In the genomic region with DNA sequence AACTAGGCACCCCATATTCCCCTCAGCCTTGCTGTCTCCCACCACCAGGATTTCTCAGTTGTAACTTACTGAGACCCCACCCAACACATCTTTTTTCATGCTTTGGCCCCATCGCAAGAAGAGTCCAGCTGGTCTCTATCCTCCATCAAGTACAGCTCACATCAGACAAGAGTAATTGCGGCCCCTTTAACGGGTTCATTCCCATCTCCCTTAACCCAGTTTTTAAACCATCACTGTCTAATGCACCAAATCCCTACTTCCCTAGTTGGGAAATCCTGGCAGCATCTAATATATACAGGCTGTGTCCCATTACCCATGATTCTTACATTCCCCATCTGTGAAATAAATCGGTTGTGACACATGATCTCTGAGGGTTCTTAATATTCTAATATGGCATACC, we compare ENCODE assay signal across 25 mouse cellular contexts.
A peak's percentile ranks its signal among the peaks of the same experiment; 100 is the strongest.
DNase-seq lines count a peak whose midpoint lies in the region; ATAC-seq lines count a peak whose summit lies in the region.
"Had no signal": no experiment of that assay in that cellular context is flagged by ENCODE, and none has a peak within 500 bp of the region (broad histone marks: within the 10 kb centered on the region; RNA-seq: fewer than 3 reads in every experiment).

No protein-coding gene starts in this region.

- no peaks in the 10 kb centered on the region for H3K9me3 ChIP-seq in intestine, embryonic 14.5 days (ENCODE audit: control insufficient read depth, low read length)
- no peaks in the 10 kb centered on the region for H3K9me3 ChIP-seq in intestine, embryonic 16.5 days (ENCODE audit: control insufficient read depth, low read length)
- no peaks in the 10 kb centered on the region for H3K9me3 ChIP-seq in lung, embryonic 15.5 days
- H3K9me3 ChIP-seq in limb, embryonic 10.5 days (replicated peaks): no peaks in the 10 kb centered on the region
- H3K9me3 ChIP-seq in stomach, embryonic 14.5 days (ENCODE audit: control insufficient read depth, low read depth, low read length): no peaks in the 10 kb centered on the region
- no peaks in the 10 kb centered on the region for H3K9me3 ChIP-seq in midbrain, embryonic 16.5 days (replicated peaks; ENCODE audit: control insufficient read depth, low read length, poor library complexity, severe bottlenecking)
- H3K9me3 ChIP-seq: embryonic facial prominence, embryonic 15.5 days; heart, embryonic 12.5 days; hindbrain, embryonic 10.5 days; limb, embryonic 13.5 days; liver, embryonic 13.5 days had no signal

- no peak overlapping the region for H3K4me2 ChIP-seq in intestine, embryonic 14.5 days (ENCODE audit: low read length)
- no peak overlapping the region for H3K4me2 ChIP-seq in intestine, embryonic 16.5 days (ENCODE audit: low read depth, low read length)
- no peak overlapping the region for H3K4me2 ChIP-seq in lung, embryonic 15.5 days
- no peak overlapping the region for H3K4me2 ChIP-seq in stomach, embryonic 14.5 days (replicated peaks; ENCODE audit: low read depth, low read length)
- H3K4me2 ChIP-seq in midbrain, embryonic 16.5 days (ENCODE audit: low read length): no peak overlapping the region
- H3K4me2 ChIP-seq: embryonic facial prominence, embryonic 15.5 days; heart, embryonic 12.5 days; limb, embryonic 13.5 days; liver, embryonic 13.5 days; midbrain, embryonic 11.5 days had no signal

- no peak overlapping the region for H3K4me3 ChIP-seq in intestine, embryonic 14.5 days (ENCODE audit: low read depth, low read length)
- H3K4me3 ChIP-seq in intestine, embryonic 16.5 days (ENCODE audit: low read length): no peak overlapping the region
- no peak overlapping the region for H3K4me3 ChIP-seq in lung, embryonic 15.5 days
- H3K4me3 ChIP-seq in limb, embryonic 10.5 days: no peak overlapping the region
- no peak overlapping the region for H3K4me3 ChIP-seq in stomach, embryonic 14.5 days (ENCODE audit: low read depth, low read length)
- H3K4me3 ChIP-seq in midbrain, embryonic 16.5 days (ENCODE audit: low read depth, low read length): no peak overlapping the region
- H3K4me3 ChIP-seq: embryonic facial prominence, embryonic 15.5 days; heart, embryonic 12.5 days; hindbrain, embryonic 10.5 days; limb, embryonic 13.5 days; liver, embryonic 13.5 days had no signal

- H3K9ac ChIP-seq in intestine, embryonic 14.5 days (ENCODE audit: low read length): no peak overlapping the region
- H3K9ac ChIP-seq in intestine, embryonic 16.5 days (ENCODE audit: low read depth, low read length): no peak overlapping the region
- H3K9ac ChIP-seq in lung, embryonic 15.5 days: no peak overlapping the region
- H3K9ac ChIP-seq in stomach, embryonic 14.5 days (replicated peaks; ENCODE audit: low read depth, low read length): no peak overlapping the region
- H3K9ac ChIP-seq in midbrain, embryonic 16.5 days (ENCODE audit: low read depth, low read length): no peak overlapping the region
- H3K9ac ChIP-seq: embryonic facial prominence, embryonic 15.5 days; heart, embryonic 12.5 days; limb, embryonic 13.5 days; liver, embryonic 13.5 days had no signal

- no peak overlapping the region for H3K27ac ChIP-seq in intestine, embryonic 14.5 days (ENCODE audit: low read depth)
- no peak overlapping the region for H3K27ac ChIP-seq in intestine, embryonic 16.5 days (ENCODE audit: low read length)
- peak overlapping the region; percentile 76 for H3K27ac ChIP-seq in lung, embryonic 15.5 days
- H3K27ac ChIP-seq in limb, embryonic 10.5 days: peak overlapping the region; percentile 30; the same call in 1 of the 2 replicates
- H3K27ac ChIP-seq in stomach, embryonic 14.5 days (ENCODE audit: low read length): no peak overlapping the region
- no peak overlapping the region for H3K27ac ChIP-seq in midbrain, embryonic 16.5 days (ENCODE audit: low read length)
- H3K27ac ChIP-seq: embryonic facial prominence, embryonic 15.5 days; hindbrain, embryonic 10.5 days; hindbrain, postnatal 0 days; limb, embryonic 13.5 days; liver, embryonic 13.5 days had no signal

- WGBS in intestine, embryonic 14.5 days: 63% methylated on average over 4 of the region's 4 CpGs
- 63% methylated on average over 4 of the region's 4 CpGs for WGBS in intestine, embryonic 16.5 days
- WGBS in lung, embryonic 15.5 days: 39% methylated on average over 4 of the region's 4 CpGs
- WGBS in limb, embryonic 10.5 days: 70% methylated on average over 4 of the region's 4 CpGs
- 29% methylated on average over 4 of the region's 4 CpGs for WGBS in stomach, embryonic 14.5 days
- WGBS in midbrain, embryonic 16.5 days: 86% methylated on average over 4 of the region's 4 CpGs

- ATAC-seq in intestine, embryonic 14.5 days (replicated peaks; ENCODE audit: low FRiP score, low TSS enrichment, low read depth): 0 out of 2 replicates have a peak, but pooled peaks have one; percentile 15
- ATAC-seq in intestine, embryonic 16.5 days: no peak
- peak; percentile 77 for ATAC-seq in lung, embryonic 15.5 days (ENCODE audit: borderline replicate concordance, extremely low read depth, low FRiP score, low TSS enrichment)
- peak; percentile 65; the same call in 1 of the 2 replicates for ATAC-seq in stomach, embryonic 14.5 days (ENCODE audit: insufficient number of reproducible peaks, insufficient read depth, low FRiP score, low read depth)
- no peak for ATAC-seq in midbrain, embryonic 16.5 days
- ATAC-seq: forebrain, embryonic 16.5 days; hindbrain, postnatal 0 days had no signal

- DNase-seq in intestine, embryonic 14.5 days (ENCODE audit: low spot score): peak; percentile 27
- DNase-seq in lung, postnatal 4 days: no peak
- peak; percentile 12 for DNase-seq in limb, embryonic 10.5 days (ENCODE audit: low spot score)
- no peak for DNase-seq in urinary bladder, postnatal 25 days (ENCODE audit: low spot score)
- DNase-seq: adrenal gland, postnatal 14 days; cerebellum, adult 8-10 months; gastrocnemius, postnatal 14 days; heart, adult 18-20 months; heart, postnatal 10 days; kidney, adult 8-10 months; kidney, postnatal 36 days; layer of hippocampus, postnatal 36 days; liver, embryonic 13.5 days; right cerebral cortex, postnatal 4 days had no signal

- no peaks in the 10 kb centered on the region for H3K36me3 ChIP-seq in intestine, embryonic 14.5 days (ENCODE audit: control insufficient read depth, insufficient read depth, low read length)
- no peaks in the 10 kb centered on the region for H3K36me3 ChIP-seq in intestine, embryonic 16.5 days (ENCODE audit: control insufficient read depth, insufficient read depth, low read length)
- no peaks in the 10 kb centered on the region for H3K36me3 ChIP-seq in lung, embryonic 15.5 days
- no peaks in the 10 kb centered on the region for H3K36me3 ChIP-seq in limb, embryonic 10.5 days
- H3K36me3 ChIP-seq in stomach, embryonic 14.5 days (ENCODE audit: control insufficient read depth, insufficient read depth, low read length): no peaks in the 10 kb centered on the region
- no peaks in the 10 kb centered on the region for H3K36me3 ChIP-seq in midbrain, embryonic 16.5 days (ENCODE audit: control insufficient read depth, insufficient read depth, low read length)
- H3K36me3 ChIP-seq: embryonic facial prominence, embryonic 15.5 days; heart, embryonic 12.5 days; hindbrain, embryonic 10.5 days; limb, embryonic 13.5 days; liver, embryonic 13.5 days had no signal

- peaks cover 13% of the 10 kb centered on the region; the same call in 1 of the 2 replicates for H3K4me1 ChIP-seq in intestine, embryonic 14.5 days (replicated peaks; ENCODE audit: control insufficient read depth, insufficient read depth, low read length)
- H3K4me1 ChIP-seq in intestine, embryonic 16.5 days (ENCODE audit: control insufficient read depth, insufficient read depth, low read length): no peaks in the 10 kb centered on the region; the same call in 1 of the 2 replicates
- H3K4me1 ChIP-seq in lung, embryonic 15.5 days: peaks cover 33% of the 10 kb centered on the region
- H3K4me1 ChIP-seq in limb, embryonic 10.5 days: peaks cover 23% of the 10 kb centered on the region
- H3K4me1 ChIP-seq in stomach, embryonic 14.5 days (ENCODE audit: control insufficient read depth, insufficient read depth, low read length): peaks cover 9% of the 10 kb centered on the region; the same call in 1 of the 2 replicates
- no peaks in the 10 kb centered on the region for H3K4me1 ChIP-seq in midbrain, embryonic 16.5 days (ENCODE audit: control insufficient read depth, insufficient read depth, low read length)
- H3K4me1 ChIP-seq: embryonic facial prominence, embryonic 15.5 days; hindbrain, embryonic 10.5 days; liver, embryonic 13.5 days had no signal

- peaks cover 2% of the 10 kb centered on the region; the same call in 1 of the 2 replicates for H3K27me3 ChIP-seq in intestine, embryonic 14.5 days (replicated peaks; ENCODE audit: control insufficient read depth, insufficient read depth, low read length)
- no peaks in the 10 kb centered on the region for H3K27me3 ChIP-seq in intestine, embryonic 16.5 days (replicated peaks; ENCODE audit: control insufficient read depth, insufficient read depth, low read length)
- no peaks in the 10 kb centered on the region for H3K27me3 ChIP-seq in lung, embryonic 15.5 days
- peaks cover 8% of the 10 kb centered on the region for H3K27me3 ChIP-seq in limb, embryonic 10.5 days (ENCODE audit: low read depth, poor library complexity, severe bottlenecking)
- no peaks in the 10 kb centered on the region for H3K27me3 ChIP-seq in stomach, embryonic 14.5 days (ENCODE audit: control insufficient read depth, insufficient read depth, low read length)
- no peaks in the 10 kb centered on the region for H3K27me3 ChIP-seq in midbrain, embryonic 16.5 days (ENCODE audit: control insufficient read depth, insufficient read depth, low read depth, low read length)
- H3K27me3 ChIP-seq: embryonic facial prominence, embryonic 15.5 days had no signal

Comparison
In these comparisons a context has a peak if more than half of its experiments do, and no peak if none do; other contexts are left out.
1. ATAC-seq: peak in intestine, embryonic 14.5 days (single experiment), lung, embryonic 15.5 days (single experiment) and stomach, embryonic 14.5 days (single experiment); none in intestine, embryonic 16.5 days (single experiment) and midbrain, embryonic 16.5 days (single experiment).
2. DNase-seq: peak in intestine, embryonic 14.5 days (single experiment) and limb, embryonic 10.5 days (single experiment); none in lung, postnatal 4 days (0 of 2) and urinary bladder, postnatal 25 days (single experiment).
3. H3K27ac ChIP-seq: peak in lung, embryonic 15.5 days (single experiment) and limb, embryonic 10.5 days (single experiment); none in intestine, embryonic 14.5 days (single experiment), intestine, embryonic 16.5 days (single experiment), stomach, embryonic 14.5 days (single experiment) and midbrain, embryonic 16.5 days (single experiment).